Mouse (Mus musculus) erythroblast, embryonic 14.5 days (primary cell): ENCODE measurements around the gene Ambra1. TPM values are rescaled to one million over a fixed set of nuclear protein-coding genes. Genes with fewer than 3 reads are reported as not detected.

ENCODE experiments used
- H3K27me3 ChIP-seq: 2 replicates; pipeline ENCODE4 v1.6.1; 2012; ENCODE audit warnings: inconsistent platforms; ENCODE audit not compliant: control insufficient read depth
- H3K36me3 ChIP-seq: 2 replicates; pipeline ENCODE4 v1.6.1; 2012; ENCODE audit warnings: mild to moderate bottlenecking, inconsistent platforms; ENCODE audit not compliant: control insufficient read depth
- H3K4me1 ChIP-seq: 2 replicates; pipeline ENCODE4 v1.6.1; 2012; ENCODE audit warnings: inconsistent platforms; ENCODE audit not compliant: control insufficient read depth
- H3K4me3 ChIP-seq: replicated peaks from 2 replicates; pipeline ENCODE3; 2012; ENCODE audit warnings: moderate library complexity, mild to moderate bottlenecking, inconsistent platforms
- H3K9me3 ChIP-seq: 2 replicates; pipeline ENCODE4 v1.6.1; 2012; ENCODE audit warnings: low read length, inconsistent platforms, mixed read lengths; ENCODE audit not compliant: control insufficient read depth
- GATA1 ChIP-seq: IDR thresholded peaks from 2 replicates; pipeline ENCODE4 v1.6.1; 2012; ENCODE audit warnings: low read length, inconsistent platforms, mixed read lengths
- TAL1 ChIP-seq: IDR thresholded peaks from 3 replicates; pipeline ENCODE4 v1.6.1; 2012; ENCODE audit warnings: low read length, inconsistent platforms, mixed read lengths
- polyA plus RNA-seq: library from polyadenylated mRNA; stranded (reverse); fragments of >175 nt; gene quantifications from 2 replicates; pipeline ENCODE4 v1.2.3, GENCODE M21; 2012

The Ambra1 gene
- polyA plus RNA-seq, 1 experiment, result 1.8 TPM

DNA sequence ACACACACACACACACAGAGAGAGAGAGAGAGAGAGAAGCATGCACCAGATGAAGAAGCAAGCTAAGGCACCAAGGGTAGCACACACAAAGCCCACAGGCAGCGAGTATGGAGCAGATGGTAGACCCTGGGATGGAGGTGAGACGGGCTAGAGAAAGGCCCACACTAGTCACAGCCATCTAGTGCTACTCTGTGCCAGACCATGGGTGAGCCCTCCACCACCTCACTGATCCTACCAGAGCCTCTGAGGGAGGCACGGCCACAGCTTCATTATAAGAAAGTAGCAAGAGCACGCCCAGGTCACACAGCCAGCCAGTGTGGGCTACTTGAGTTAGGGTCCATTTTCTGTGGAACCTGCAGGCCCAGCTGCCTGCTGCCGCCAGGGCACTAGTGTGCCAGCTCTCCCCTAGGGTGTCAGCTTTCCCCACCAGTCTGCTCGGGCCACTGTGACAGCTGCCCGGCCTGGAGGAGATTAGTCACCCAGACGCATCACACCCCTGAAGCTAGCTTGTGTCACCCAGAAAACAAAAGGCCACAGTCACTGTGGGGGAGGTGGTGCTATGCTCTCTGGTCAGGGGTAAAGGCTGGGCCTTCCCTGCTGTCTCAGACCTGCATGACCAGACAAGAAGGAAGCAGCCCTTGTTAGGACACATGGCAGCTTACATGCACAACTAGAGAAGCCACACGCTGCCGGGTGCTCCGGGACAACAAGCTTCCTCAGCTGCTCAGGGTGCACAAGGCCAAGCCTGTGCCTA is 217.6 kb downstream of the Ambra1 start:
- Histone ChIP-seq H3K4me3 (peak overlapping the region; percentile 61), H3K4me1 (peaks cover 89% of the 10 kb centered on the region)

DNA sequence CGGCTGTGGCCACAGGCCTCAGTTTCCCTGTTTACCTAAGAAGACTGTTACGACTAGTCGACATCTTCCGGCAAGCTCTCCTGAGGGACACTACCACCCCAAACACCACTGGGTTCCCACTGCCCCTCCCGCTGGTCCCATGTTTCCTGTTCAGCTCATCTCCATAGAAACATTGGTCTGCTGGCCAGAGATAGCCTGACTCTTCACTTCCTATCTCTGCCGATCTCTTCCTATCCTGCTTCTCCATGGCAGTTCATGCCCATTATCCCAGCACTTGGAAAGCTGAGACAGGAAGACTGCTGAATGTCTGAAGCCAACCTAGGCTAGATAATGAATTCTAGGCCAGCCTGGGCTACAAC is 218.2 kb downstream of the Ambra1 start:
- TF ChIP-seq GATA1, result peak; percentile 85
- TF ChIP-seq TAL1, result peak; percentile 51; the same call in 2 of the 3 replicates
- Histone ChIP-seq H3K36me3 (peaks cover 55% of the 10 kb centered on the region), H3K9me3 (no peaks in the 10 kb centered on the region), H3K4me3 (peak overlapping the region; percentile 61), H3K27me3 (no peaks in the 10 kb centered on the region), H3K4me1 (peaks cover 93% of the 10 kb centered on the region)

More for the DNA sequence above, 217.6 kb downstream of the Ambra1 start:
- H3K36me3 ChIP-seq, result peaks cover 61% of the 10 kb centered on the region
- H3K9me3 ChIP-seq, result no peaks in the 10 kb centered on the region
- H3K27me3 ChIP-seq, result no peaks in the 10 kb centered on the region
- TF ChIP-seq GATA1, result no peak
- TF ChIP-seq TAL1, result peak; percentile 3; the same call in 1 of the 3 replicates

DNA sequence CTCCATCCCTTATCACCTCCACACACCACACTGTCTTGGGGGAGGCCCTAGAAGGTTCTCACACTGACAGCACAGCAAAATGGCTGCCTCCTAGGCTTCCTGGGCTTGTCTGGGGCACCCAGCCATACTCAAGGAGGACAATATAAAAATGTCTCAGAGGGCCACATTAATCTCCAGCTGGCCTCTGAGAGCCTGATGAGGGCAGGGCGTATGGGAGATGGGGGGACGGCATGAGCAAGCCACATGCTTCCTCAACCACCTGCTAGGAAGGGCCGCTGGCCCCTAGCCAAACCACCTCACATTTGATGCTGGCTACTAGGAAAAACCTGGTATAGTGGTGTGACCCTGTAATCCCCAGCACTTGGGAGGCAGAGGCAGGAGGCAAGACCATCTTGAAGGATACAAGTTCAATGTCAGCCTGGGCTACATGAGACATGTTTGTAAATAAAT is 218.9 kb downstream of the Ambra1 start:
- Histone ChIP-seq H3K4me1 (peaks cover 97% of the 10 kb centered on the region), H3K36me3 (peaks cover 52% of the 10 kb centered on the region), H3K9me3 (no peaks in the 10 kb centered on the region), H3K4me3 (peak overlapping the region; percentile 61), H3K27me3 (no peaks in the 10 kb centered on the region)
- TF ChIP-seq TAL1 (no peak), GATA1 (no peak)

DNA sequence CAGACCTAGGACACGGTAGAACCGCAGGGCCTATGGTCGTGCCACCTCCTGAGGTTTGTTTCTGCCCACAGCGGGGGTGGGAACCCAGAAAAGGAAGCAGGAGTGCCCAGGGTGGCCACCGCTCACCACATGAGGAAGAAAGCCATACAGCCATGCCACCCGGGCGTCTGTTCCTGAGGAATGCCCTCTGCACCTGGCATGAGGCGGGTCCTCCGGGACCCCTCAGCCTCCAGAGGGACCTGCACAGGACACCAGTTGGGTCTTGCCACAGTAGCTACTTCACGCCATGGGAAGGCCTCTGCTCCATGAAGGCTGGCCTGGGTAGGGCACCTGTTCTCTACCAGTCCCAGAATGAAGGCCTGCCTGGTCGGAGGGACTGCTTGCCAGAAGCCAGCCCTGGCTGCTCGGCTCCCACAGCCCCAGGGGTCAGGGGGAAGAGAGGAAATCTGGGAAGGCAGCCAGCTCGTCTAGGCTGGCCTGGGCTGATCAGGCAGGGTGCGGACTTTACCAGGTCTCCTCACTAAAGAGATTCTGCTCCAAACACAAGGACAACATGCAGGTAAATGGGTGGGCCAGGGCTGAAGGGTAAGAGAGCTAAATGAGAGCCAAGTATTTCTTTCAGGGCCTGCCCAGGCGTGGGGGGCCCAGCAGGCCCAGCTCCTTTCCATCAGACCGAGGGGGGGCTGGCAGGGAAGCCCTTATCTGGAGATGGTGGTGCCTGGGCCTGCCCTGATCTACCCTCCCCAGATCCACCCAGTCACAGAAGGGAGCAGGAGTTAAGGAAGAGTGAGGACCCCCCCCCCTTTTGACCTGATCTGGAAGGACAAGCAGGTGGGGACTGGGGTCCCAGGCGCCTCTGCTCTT is 219.7 kb downstream of the Ambra1 start:
- Histone ChIP-seq H3K9me3 (no peaks in the 10 kb centered on the region), H3K4me1 (peaks cover 93% of the 10 kb centered on the region), H3K36me3 (peaks cover 45% of the 10 kb centered on the region), H3K27me3 (no peaks in the 10 kb centered on the region), H3K4me3 (peak overlapping the region; percentile 61)
- TF ChIP-seq GATA1 (peak; percentile 31; the same call in 1 of the 2 replicates), TAL1 (peak; percentile 40; the same call in 1 of the 3 replicates)

DNA sequence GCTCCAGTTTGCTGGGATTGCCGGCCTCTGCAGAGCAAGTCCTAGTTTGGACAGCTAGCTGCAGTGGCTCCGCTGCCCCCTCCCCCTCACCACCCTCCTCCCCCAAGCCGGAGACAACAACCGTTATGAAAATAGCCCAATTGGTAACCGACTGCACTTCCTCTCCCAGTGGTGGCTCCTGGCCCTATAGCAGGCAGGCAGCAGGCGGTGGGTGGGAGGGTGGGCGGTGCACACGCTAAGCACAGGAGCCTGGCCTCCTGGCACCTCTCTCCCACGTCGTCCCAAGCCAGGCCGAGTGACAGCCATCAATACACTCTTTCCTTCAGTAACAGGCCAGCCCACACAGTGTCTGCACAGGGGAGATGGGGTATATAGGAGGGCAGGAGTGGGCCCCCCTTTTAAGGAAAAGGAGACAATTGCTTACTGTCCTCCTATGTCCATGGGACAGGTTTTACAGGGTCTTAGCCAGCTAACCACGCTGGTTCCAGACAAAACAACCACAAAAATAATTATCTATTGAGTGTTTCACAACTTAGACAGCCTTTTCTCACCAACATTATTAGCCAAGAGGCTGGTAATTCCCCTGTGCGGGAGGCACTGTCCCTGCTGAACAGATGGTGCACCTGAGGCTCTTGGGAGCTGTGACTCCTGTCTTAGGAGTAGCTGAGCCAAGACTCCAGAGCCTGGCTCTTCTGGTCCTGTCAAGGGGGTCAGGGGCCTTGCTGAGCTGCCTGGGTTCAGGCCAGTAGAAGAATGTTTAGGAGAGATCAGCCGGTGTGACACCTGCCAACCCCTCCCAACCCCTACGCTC is 220.5 kb downstream of the Ambra1 start:
- Histone ChIP-seq H3K27me3 (no peaks in the 10 kb centered on the region), H3K9me3 (no peaks in the 10 kb centered on the region), H3K4me3 (peak overlapping the region; percentile 61), H3K36me3 (peaks cover 36% of the 10 kb centered on the region), H3K4me1 (peaks cover 92% of the 10 kb centered on the region)
- TF ChIP-seq TAL1, result no peak
- no peak for TF ChIP-seq GATA1

DNA sequence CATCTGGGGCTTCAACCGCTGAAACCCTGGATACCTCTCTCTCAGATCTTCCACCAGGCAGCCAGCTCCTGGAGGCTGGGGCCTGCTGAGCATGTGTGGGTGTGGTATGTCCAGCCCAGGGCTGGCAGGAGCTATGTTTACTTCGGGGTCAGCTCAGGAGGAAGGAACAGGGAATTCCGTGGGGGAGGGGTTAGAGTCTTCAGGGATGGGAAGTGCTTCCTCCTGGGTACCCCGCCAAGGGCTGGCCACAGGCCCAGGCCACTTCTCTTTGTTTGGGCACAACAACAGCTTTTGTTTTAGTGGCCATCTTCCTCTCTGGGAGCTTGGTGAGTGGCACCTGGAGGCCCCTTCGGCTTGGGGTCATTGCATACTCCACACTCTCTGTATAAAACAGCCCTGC is 223.9 kb downstream of the Ambra1 start:
- peaks cover 88% of the 10 kb centered on the region for H3K4me1 ChIP-seq
- H3K4me3 ChIP-seq, result no peak overlapping the region
- TF ChIP-seq TAL1 (no peak), GATA1 (no peak)
- H3K9me3 ChIP-seq, result no peaks in the 10 kb centered on the region
- H3K27me3 ChIP-seq, result no peaks in the 10 kb centered on the region
- peaks cover 25% of the 10 kb centered on the region for H3K36me3 ChIP-seq

DNA sequence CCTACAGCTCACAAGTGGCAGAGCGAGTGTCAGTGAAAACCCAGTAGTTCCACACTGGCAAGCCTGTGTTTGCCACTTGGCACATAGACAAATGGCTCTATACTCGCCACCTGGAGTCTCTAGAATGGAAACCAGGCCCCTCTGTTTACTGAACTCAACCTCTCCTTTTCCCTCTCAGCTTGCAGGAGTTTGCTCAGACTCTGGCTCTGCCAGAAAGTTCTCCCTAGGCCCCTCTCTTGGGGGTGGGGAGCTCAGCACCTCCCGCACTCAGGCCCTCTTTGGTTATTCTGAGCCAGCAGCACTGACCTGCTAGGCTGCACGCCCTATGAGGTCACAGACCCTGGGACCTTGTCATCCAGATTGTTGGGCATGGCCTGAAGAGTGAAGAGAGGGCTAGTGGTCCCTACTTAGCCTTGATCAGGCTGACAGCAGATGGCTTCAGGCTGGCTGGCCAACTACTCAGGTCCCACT is 225.2 kb downstream of the Ambra1 start:
- TF ChIP-seq TAL1 (no peak), GATA1 (no peak)
- Histone ChIP-seq H3K4me3 (no peak overlapping the region), H3K36me3 (peaks cover 26% of the 10 kb centered on the region), H3K27me3 (no peaks in the 10 kb centered on the region), H3K9me3 (no peaks in the 10 kb centered on the region), H3K4me1 (peaks cover 88% of the 10 kb centered on the region)

DNA sequence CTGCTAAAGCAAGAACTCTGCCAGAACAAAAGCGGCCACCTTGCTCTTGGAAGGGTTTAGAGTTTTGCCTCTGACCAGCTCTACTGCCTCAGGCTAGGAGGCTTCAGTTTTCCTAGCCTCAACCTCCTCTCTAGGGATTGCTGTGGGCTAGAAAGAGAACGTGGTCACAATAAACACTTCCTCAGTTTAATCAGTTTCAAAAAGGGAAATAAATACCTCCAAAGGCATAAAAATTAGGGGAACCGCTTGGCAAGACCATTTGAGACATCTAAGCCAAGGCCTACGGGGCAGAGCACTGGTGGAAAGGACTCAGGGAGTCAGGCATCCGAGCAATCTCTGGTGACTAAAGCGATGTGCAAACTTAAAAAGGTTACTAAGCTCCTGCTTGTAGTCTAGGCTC is 225.9 kb downstream of the Ambra1 start:
- TF ChIP-seq TAL1, result no peak
- no peak for TF ChIP-seq GATA1
- H3K27me3 ChIP-seq, result no peaks in the 10 kb centered on the region
- H3K4me3 ChIP-seq, result no peak overlapping the region
- H3K9me3 ChIP-seq, result no peaks in the 10 kb centered on the region
- H3K4me1 ChIP-seq, result peaks cover 86% of the 10 kb centered on the region
- H3K36me3 ChIP-seq, result peaks cover 31% of the 10 kb centered on the region

DNA sequence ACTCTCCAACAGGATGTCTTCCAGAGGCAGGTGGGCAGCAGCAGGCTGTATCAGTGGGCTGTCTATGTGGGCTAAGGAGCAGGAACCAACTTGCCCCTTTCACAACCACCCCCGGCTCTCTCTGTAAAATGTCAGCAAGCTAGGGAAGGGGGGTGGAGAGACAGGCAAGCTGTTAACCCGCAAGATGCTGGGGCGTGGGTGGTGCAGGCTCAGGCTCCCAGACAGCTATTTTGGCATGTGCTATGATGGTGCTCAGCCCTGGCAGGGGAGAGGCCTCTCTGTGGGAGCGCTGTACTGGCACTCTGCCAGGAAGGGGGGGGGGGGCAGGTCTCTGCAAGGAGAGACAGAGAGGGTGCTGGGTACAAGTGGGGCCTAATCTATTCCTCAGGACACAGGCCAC is 227.2 kb downstream of the Ambra1 start:
- TF ChIP-seq TAL1 (no peak), GATA1 (no peak)
- Histone ChIP-seq H3K4me3 (no peak overlapping the region), H3K36me3 (peaks cover 28% of the 10 kb centered on the region), H3K4me1 (peaks cover 87% of the 10 kb centered on the region), H3K27me3 (no peaks in the 10 kb centered on the region), H3K9me3 (no peaks in the 10 kb centered on the region)
